Comparison of ENCODE assay signal across 10 mouse cellular contexts in the genomic region with DNA sequence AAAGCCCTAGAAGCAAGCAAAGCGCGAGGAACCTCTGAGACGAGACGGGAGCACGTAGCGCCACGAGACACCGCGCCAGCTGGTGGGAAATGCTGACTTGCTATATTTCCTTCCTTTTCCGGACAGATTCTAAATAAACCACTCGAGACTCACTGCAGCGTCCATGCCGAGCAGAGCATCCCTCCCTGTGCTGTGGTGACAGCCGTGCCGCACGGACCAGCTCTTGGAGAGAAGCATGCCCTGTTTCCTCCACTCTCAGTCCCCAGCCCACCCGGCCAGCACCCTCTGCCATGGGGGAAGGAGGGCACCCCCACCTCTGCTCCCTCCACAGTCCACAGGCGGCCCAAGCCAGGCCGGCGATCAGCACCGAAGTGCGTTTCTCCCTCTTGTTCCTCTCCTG. TPM values are rescaled to one million over a fixed set of nuclear protein-coding genes. Genes with fewer than 3 reads are reported as not detected.
DNase-seq lines count a peak whose midpoint lies in the region; ATAC-seq and TF ChIP-seq lines count a peak whose summit lies in the region.
"Had no signal": no experiment of that assay in that cellular context is flagged by ENCODE, and none has a peak within 500 bp of the region (broad histone marks: within the 10 kb centered on the region; RNA-seq: fewer than 3 reads in every experiment).

No protein-coding gene starts in this region.

- no peaks in the 10 kb centered on the region for H3K36me3 ChIP-seq in heart, embryonic 10.5 days
- no peaks in the 10 kb centered on the region for H3K36me3 ChIP-seq in heart, embryonic 16.5 days (ENCODE audit: control insufficient read depth, insufficient read depth)
- H3K36me3 ChIP-seq in liver, embryonic 15.5 days (replicated peaks): peaks cover 55% of the 10 kb centered on the region

- no peak for ATAC-seq in heart, embryonic 16.5 days (replicated peaks; ENCODE audit: extremely low read depth, insufficient read depth, low FRiP score)
- no peak for ATAC-seq in liver, embryonic 15.5 days (ENCODE audit: insufficient read depth)

- no peak for TF ChIP-seq POLR2A in lung, adult 2 months (IDR thresholded peaks at IDR 0.05; ENCODE audit: borderline replicate concordance, extremely low read depth, low read depth, low read length)

- peaks cover 63% of the 10 kb centered on the region for H3K4me1 ChIP-seq in heart, embryonic 10.5 days
- no peaks in the 10 kb centered on the region for H3K4me1 ChIP-seq in lung, adult 2 months (ENCODE audit: control insufficient read depth, insufficient read depth, low read length)
- H3K4me1 ChIP-seq in heart, embryonic 16.5 days (ENCODE audit: control insufficient read depth, insufficient read depth, low read length): peaks cover 43% of the 10 kb centered on the region
- peaks cover 97% of the 10 kb centered on the region for H3K4me1 ChIP-seq in liver, embryonic 15.5 days (replicated peaks)

- no peak for TF ChIP-seq CTCF in lung, adult 2 months (IDR thresholded peaks at IDR 0.05; ENCODE audit: insufficient read depth, low read length)

- peak overlapping the region; percentile 33; the same call in 1 of the 2 replicates for H3K4me2 ChIP-seq in heart, embryonic 16.5 days (ENCODE audit: low read depth, low read length)
- H3K4me2 ChIP-seq in liver, embryonic 15.5 days: peak overlapping the region; percentile 72

- no peaks in the 10 kb centered on the region for H3K27me3 ChIP-seq in heart, embryonic 10.5 days (ENCODE audit: insufficient read depth, poor library complexity, severe bottlenecking)
- no peaks in the 10 kb centered on the region for H3K27me3 ChIP-seq in heart, embryonic 16.5 days (ENCODE audit: control insufficient read depth, insufficient read depth, low read length)
- H3K27me3 ChIP-seq in liver, embryonic 15.5 days: no peaks in the 10 kb centered on the region

- no peak overlapping the region for H3K4me3 ChIP-seq in heart, embryonic 10.5 days
- no peak overlapping the region for H3K4me3 ChIP-seq in lung, adult 2 months (replicated peaks; ENCODE audit: extremely low read depth, low read depth, low read length)
- H3K4me3 ChIP-seq in heart, embryonic 16.5 days (ENCODE audit: low read length): no peak overlapping the region
- peak overlapping the region; percentile 27 for H3K4me3 ChIP-seq in liver, embryonic 15.5 days (replicated peaks)

- no peak for DNase-seq in heart, embryonic 10.5 days (ENCODE audit: low spot score)
- no peak for DNase-seq in heart, adult 18-20 months
- peak; percentile 9 for DNase-seq in lung, postnatal 10 days
- DNase-seq in lung, adult 2 months: no peak
- no peak for DNase-seq in kidney, adult 18-20 months
- DNase-seq in thymus, postnatal 25 days: no peak
- DNase-seq: adrenal gland, postnatal 14 days had no signal

- peak overlapping the region; percentile 83 for H3K27ac ChIP-seq in heart, embryonic 10.5 days
- H3K27ac ChIP-seq in heart, embryonic 16.5 days (ENCODE audit: low read length): peak overlapping the region; percentile 44
- H3K27ac ChIP-seq in liver, embryonic 15.5 days (replicated peaks): peak overlapping the region; percentile 98
- H3K27ac ChIP-seq: macrophage had no signal

- no peaks in the 10 kb centered on the region for H3K9me3 ChIP-seq in heart, embryonic 10.5 days
- H3K9me3 ChIP-seq in heart, embryonic 16.5 days (replicated peaks; ENCODE audit: control insufficient read depth, low read length): no peaks in the 10 kb centered on the region
- no peaks in the 10 kb centered on the region for H3K9me3 ChIP-seq in liver, embryonic 15.5 days (replicated peaks)

- 74% methylated on average over 22 of the region's 22 CpGs for WGBS in heart, embryonic 10.5 days
- 36% methylated on average over 22 of the region's 22 CpGs for WGBS in lung, adult 2 months
- WGBS in heart, embryonic 16.5 days: 64% methylated on average over 22 of the region's 22 CpGs
- 69% methylated on average over 22 of the region's 22 CpGs for WGBS in liver, embryonic 15.5 days (ENCODE audit: insufficient replicate concordance)

- H3K9ac ChIP-seq in heart, embryonic 16.5 days (ENCODE audit: low read length): no peak overlapping the region
- H3K9ac ChIP-seq in liver, embryonic 15.5 days: peak overlapping the region; percentile 55

RNA-seq across cellular contexts. Expression of a gene that starts 33.9 kb away (rescaled TPM):
- 11.5 and 17.4 TPM in 2 replicates for polyA plus RNA-seq in heart, embryonic 10.5 days (2016; fragmentation: Nextera tagmentation; extraction: Ambion mirVana)
- 10 to 100 TPM; 85.1 to 89.0 TPM for total RNA-seq in heart, adult 18-20 months (2021)
- 1.1 and 3.3 TPM in 2 replicates for polyA plus RNA-seq in lung, adult 2 months (2012; rRNA removed)
- 6.0 and 7.7 TPM in 2 replicates for polyA plus RNA-seq in heart, embryonic 16.5 days (2015; fragmentation: Nextera tagmentation; extraction: Ambion mirVana)
- polyA plus RNA-seq in liver, embryonic 15.5 days (2015; fragmentation: Nextera tagmentation; extraction: Ambion mirVana): 58.9 and 69.2 TPM in 2 replicates

Comparison
In these comparisons a context has a peak if more than half of its experiments do, and no peak if none do; other contexts are left out.
1. H3K27ac ChIP-seq: peak in every context shown above with its lines; median percentile 98 in liver, embryonic 15.5 days; 83 in heart, embryonic 10.5 days; 44 in heart, embryonic 16.5 days.